Mouse (Mus musculus) cortical plate, adult 2 months (tissue): Measurements from ENCODE around the gene Vps13a. TPM values are rescaled to one million over a fixed set of nuclear protein-coding genes. Genes with fewer than 3 reads are reported as not detected.
"Not testable (repeated sequence)": the region's sequence is repeated elsewhere in the genome, so short reads cannot be mapped to it uniquely, and the experiment has no call there.

Source experiments
- H3K27ac ChIP-seq: fragments of 200-500 bp; 2 replicates; pipeline ENCODE4 v1.5.1; 2012; ENCODE audit warnings: low read length, control low read depth, inconsistent platforms; ENCODE audit not compliant: insufficient read depth
- H3K4me1 ChIP-seq: fragments of 200-500 bp; 2 replicates; pipeline ENCODE4 v1.6.1; 2011; ENCODE audit warnings: low read length; ENCODE audit not compliant: control insufficient read depth, insufficient read depth
- H3K4me3 ChIP-seq: fragments of 200-500 bp; 2 replicates; pipeline ENCODE4 v1.5.1; 2011; ENCODE audit warnings: mild to moderate bottlenecking, low read length, control low read depth; ENCODE audit not compliant: insufficient read depth
- CTCF ChIP-seq: fragments of 200-500 bp; IDR thresholded peaks from 2 replicates; pipeline ENCODE4 v1.5.1; 2011; ENCODE audit warnings: mild to moderate bottlenecking, control low read depth, low read length; ENCODE audit not compliant: insufficient read depth; ENCODE audit errors: extremely low read depth
- POLR2A ChIP-seq: fragments of 200-500 bp; IDR thresholded peaks from 2 replicates; pipeline ENCODE4 v1.6.1; 2011; ENCODE audit warnings: mild to moderate bottlenecking, low read length, control low read depth; ENCODE audit not compliant: insufficient read depth; ENCODE audit errors: extremely low read depth
- polyA plus RNA-seq: library from polyadenylated mRNA; depleted of rRNA; stranded (reverse); fragments of >200 nt; gene quantifications from 2 replicates; pipeline ENCODE4 v1.2.3, GENCODE M21; 2012

The Vps13a gene
- polyA plus RNA-seq, 1 experiment = 47.1 TPM

- 0 out of 2 replicates have a peak overlapping the region, but pooled peaks have one; percentile 13 for H3K4me3 ChIP-seq
- H3K4me1 ChIP-seq = peaks cover 5% of the 10 kb centered on the region; the same call in 1 of the 2 replicates
- H3K27ac ChIP-seq = no peak overlapping the region
- TF ChIP-seq CTCF (0 out of 2 replicates have a peak, but pooled peaks have one; percentile 2), POLR2A (no peak)
These were observed 7.3 kb downstream of the Vps13a start for GRCm38 (mm10) chr19:16773237-16774016.

DNA sequence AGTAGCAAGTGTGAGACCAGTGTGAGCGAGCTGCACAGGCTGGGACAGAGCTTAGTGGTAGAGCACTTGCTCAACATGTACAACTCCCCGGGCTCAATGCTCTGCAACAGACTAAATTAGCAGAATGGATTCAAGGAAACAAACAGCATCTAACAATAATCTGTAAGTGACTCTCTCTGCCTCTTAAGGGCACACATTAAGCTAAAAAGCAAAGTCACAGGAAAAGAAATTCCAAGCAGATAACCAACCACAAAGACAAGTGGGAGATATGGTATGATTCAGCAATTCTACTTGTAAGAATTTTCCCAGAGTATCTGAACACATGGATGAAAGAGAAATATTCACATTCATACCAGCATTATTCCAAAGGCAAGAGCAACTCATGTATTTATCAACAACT, 13.3 kb downstream of the Vps13a start:
- H3K4me1 ChIP-seq = no peaks in the 10 kb centered on the region
- TF ChIP-seq CTCF (no peak), POLR2A (no peak)
- H3K27ac ChIP-seq = no peak overlapping the region
- no peak overlapping the region for H3K4me3 ChIP-seq

GRCm38 (mm10) chr19:16757439-16757838, 23.3 kb downstream of the Vps13a start:
- not testable (repeated sequence) for H3K4me3 ChIP-seq, H3K4me1 ChIP-seq

DNA sequence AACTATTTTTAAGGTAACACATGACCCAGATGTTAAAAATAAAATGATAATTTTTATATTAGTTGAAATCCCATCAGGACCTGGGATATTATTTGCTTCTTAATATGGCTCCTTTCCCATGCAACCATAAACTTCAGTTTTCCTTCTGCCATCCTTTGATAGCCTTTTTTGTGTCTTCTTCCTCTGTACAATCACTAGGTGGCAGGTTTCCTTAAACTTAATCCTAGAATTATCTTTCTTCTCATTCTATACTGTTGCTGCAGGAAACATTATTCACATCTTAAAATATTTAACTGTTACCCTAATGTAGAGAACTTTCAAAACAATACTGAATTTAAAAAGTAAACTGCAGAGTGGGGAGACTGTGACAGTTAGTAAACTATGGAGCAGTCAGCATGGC, 24.9 kb downstream of the Vps13a start:
- TF ChIP-seq POLR2A = no peak
- Histone ChIP-seq H3K4me3 (no peak overlapping the region), H3K27ac (no peak overlapping the region), H3K4me1 (no peaks in the 10 kb centered on the region)

More at GRCm38 (mm10) chr19:16757439-16757838, 23.3 kb downstream of the Vps13a start:
- not testable (repeated sequence) for H3K27ac ChIP-seq

GRCm38 (mm10) chr19:16755226-16755625, 25.5 kb downstream of the Vps13a start:
- Histone ChIP-seq H3K27ac (no peak overlapping the region), H3K4me3 (no peak overlapping the region), H3K4me1 (no peaks in the 10 kb centered on the region)
- TF ChIP-seq CTCF (no peak), POLR2A (no peak)

DNA sequence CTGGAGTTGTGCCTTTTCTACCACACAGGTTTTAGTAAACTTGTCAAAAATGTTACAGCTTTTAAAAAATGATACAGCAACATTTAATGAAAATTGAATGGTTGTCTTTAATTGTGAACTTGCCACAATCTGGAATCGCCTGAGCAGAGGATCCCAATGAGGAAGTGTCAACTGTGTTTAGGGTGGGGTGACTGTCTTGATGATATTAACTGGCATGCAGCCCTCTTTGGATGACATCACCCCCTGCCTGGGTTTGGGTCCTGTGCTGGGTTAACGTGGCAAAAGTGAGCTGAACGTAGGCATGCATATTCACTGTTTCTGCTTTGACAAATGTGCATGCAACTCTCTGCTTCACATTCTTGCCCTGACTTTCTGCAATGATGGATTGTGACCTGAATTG, 27.6 kb downstream of the Vps13a start:
- no peak overlapping the region for H3K27ac ChIP-seq
- H3K4me3 ChIP-seq = no peak overlapping the region
- no peaks in the 10 kb centered on the region for H3K4me1 ChIP-seq
- TF ChIP-seq POLR2A (no peak), CTCF (no peak)

GRCm38 (mm10) chr19:16736854-16737253, 43.9 kb downstream of the Vps13a start:
- Histone ChIP-seq H3K27ac (no peak overlapping the region), H3K4me1 (no peaks in the 10 kb centered on the region)
- TF ChIP-seq POLR2A (no peak), CTCF (no peak)

DNA sequence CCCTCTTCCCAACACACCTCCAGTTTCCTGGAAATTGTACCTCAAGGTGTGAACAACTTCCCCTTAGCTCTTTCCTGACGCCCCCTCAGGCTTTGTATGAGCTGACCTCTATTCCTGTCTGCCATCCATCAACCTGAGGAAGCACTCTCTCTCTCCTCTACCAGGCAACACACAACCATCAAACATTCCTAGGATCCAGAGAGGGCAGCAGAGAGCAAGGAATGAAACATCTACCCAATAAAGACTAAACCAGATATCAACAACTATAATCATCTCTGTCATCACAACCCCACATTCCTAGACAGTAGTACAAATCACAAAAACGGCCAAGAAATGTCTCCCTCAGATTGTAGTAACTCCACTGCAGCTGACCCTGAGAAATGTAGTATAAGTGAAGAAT, 52.0 kb downstream of the Vps13a start:
- no peaks in the 10 kb centered on the region for H3K4me1 ChIP-seq
- no peak overlapping the region for H3K27ac ChIP-seq
- no peak overlapping the region for H3K4me3 ChIP-seq
- TF ChIP-seq POLR2A (no peak), CTCF (peak; percentile 8; the same call in 1 of the 2 replicates)

More at GRCm38 (mm10) chr19:16736854-16737253, 43.9 kb downstream of the Vps13a start:
- H3K4me3 ChIP-seq = no peak overlapping the region

DNA sequence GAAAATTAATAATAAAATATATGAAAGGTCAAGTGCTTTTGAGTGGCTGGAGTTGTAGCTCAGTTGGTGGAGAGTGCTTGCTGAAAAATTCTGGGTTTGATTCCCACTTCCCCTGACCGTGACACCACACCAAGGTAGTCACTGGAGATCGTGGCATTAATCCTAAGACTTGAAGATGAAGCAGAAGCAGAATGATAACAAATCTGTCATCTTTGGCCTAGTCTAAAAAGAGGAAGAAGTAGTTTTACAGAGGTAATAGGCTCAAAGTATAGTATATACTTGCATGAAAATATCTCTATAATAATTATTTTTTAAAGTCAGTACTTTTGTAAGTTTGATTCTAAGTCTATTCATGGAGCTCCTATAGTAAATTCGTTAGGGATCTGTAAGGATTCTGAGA, 65.5 kb downstream of the Vps13a start:
- H3K4me3 ChIP-seq = no peak overlapping the region
- H3K4me1 ChIP-seq = no peaks in the 10 kb centered on the region
- TF ChIP-seq POLR2A = no peak
- no peak for TF ChIP-seq CTCF
- H3K27ac ChIP-seq = no peak overlapping the region

DNA sequence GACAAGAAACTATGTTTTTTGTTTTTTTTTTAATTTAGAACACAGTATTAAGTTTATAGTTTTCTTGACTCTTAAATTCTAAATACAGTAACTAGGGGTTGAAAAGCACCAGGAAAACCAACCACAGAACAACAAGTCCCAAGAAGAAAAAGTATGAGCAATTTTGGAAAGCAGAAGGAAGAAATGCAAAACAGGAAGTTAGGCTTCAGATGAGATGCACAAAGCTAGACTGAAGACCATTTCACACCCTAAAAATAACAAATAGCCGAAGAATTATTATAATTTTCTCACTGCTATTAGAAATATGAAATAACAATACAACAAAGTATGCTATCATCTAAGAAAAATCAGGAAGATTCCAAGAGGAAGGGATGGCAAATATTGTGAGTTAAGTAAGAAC, 78.9 kb downstream of the Vps13a start:
- H3K4me3 ChIP-seq = no peak overlapping the region
- H3K4me1 ChIP-seq = no peaks in the 10 kb centered on the region
- no peak overlapping the region for H3K27ac ChIP-seq
- TF ChIP-seq POLR2A (no peak), CTCF (no peak)
